Mouse (Mus musculus): ENCODE results near the gene Cfap97. TPM values are rescaled to one million over a fixed set of nuclear protein-coding genes. Genes with fewer than 3 reads are reported as not detected.
"Not testable (repeated sequence)": the region's sequence is repeated elsewhere in the genome, so short reads cannot be mapped to it uniquely, and the experiment has no call there.

Gene Cfap97
- polyA plus RNA-seq, 1 experiment, result 2.4 TPM

- Histone ChIP-seq H3K36me3 (ENCODE audit: control insufficient read depth, insufficient read depth) (no peaks in the 10 kb centered on the region), H3K27me3 (ENCODE audit: control insufficient read depth, insufficient read depth, insufficient read length) (no peaks in the 10 kb centered on the region), H3K4me3 (ENCODE audit: insufficient read depth, poor library complexity, severe bottlenecking) (no peak overlapping the region), H3ac (ENCODE audit: control insufficient read depth, insufficient read length, low read depth) (peak overlapping the region; percentile 46), H3K79me2 (ENCODE audit: control insufficient read depth, insufficient read depth) (no peaks in the 10 kb centered on the region), H3K79me3 (ENCODE audit: low read depth) (no peaks in the 10 kb centered on the region)
- TF ChIP-seq CEBPB (IDR thresholded peaks at IDR 0.05; ENCODE audit: low read depth), result no peak
- no peak for TF ChIP-seq MYOD1 (IDR thresholded peaks at IDR 0.05; ENCODE audit: control insufficient read depth, insufficient read length, low read depth)
- TF ChIP-seq USF1 (IDR thresholded peaks at IDR 0.05; ENCODE audit: low read depth), result peak; percentile 1
These were observed 65.3 kb downstream of the Cfap97 start for GRCm38 (mm10) chr8:46216838-46217237.

- Histone ChIP-seq H3K79me2 (ENCODE audit: control insufficient read depth, insufficient read depth) (no peaks in the 10 kb centered on the region), H3K27me3 (ENCODE audit: control insufficient read depth, insufficient read depth, insufficient read length) (no peaks in the 10 kb centered on the region), H3K4me3 (ENCODE audit: insufficient read depth, poor library complexity, severe bottlenecking) (no peak overlapping the region), H3K36me3 (ENCODE audit: control insufficient read depth, insufficient read depth) (no peaks in the 10 kb centered on the region), H3K79me3 (ENCODE audit: low read depth) (no peaks in the 10 kb centered on the region), H3ac (ENCODE audit: control insufficient read depth, insufficient read length, low read depth) (no peak overlapping the region)
- TF ChIP-seq USF1 (IDR thresholded peaks at IDR 0.05; ENCODE audit: low read depth), result no peak
- no peak for TF ChIP-seq CTCF (IDR thresholded peaks at IDR 0.05; ENCODE audit: control insufficient read depth, insufficient read depth, insufficient read length)
- TF ChIP-seq FOSL1 (IDR thresholded peaks at IDR 0.05; ENCODE audit: insufficient read depth, low read length, poor library complexity, severe bottlenecking), result no peak
- no peak for TF ChIP-seq CEBPB (IDR thresholded peaks at IDR 0.05; ENCODE audit: low read depth)
- no peak for TF ChIP-seq MYOD1 (IDR thresholded peaks at IDR 0.05; ENCODE audit: control insufficient read depth, insufficient read length, low read depth)
- TF ChIP-seq MYOG (IDR thresholded peaks at IDR 0.05; ENCODE audit: control insufficient read depth, extremely low read depth, insufficient read length), result no peak
- TF ChIP-seq MAX (IDR thresholded peaks at IDR 0.05), result no peak
These were observed 69.0 kb downstream of the Cfap97 start for GRCm38 (mm10) chr8:46220566-46220965.

GRCm38 (mm10) chr8:46225501-46225900 lies 73.9 kb downstream of the Cfap97 start:
- no peaks in the 10 kb centered on the region for H3K27me3 ChIP-seq (ENCODE audit: control insufficient read depth, insufficient read depth, insufficient read length)
- H3K79me3 ChIP-seq (ENCODE audit: low read depth), result no peaks in the 10 kb centered on the region
- no peaks in the 10 kb centered on the region for H3K36me3 ChIP-seq (ENCODE audit: control insufficient read depth, insufficient read depth)
- H3K79me2 ChIP-seq (ENCODE audit: control insufficient read depth, insufficient read depth), result no peaks in the 10 kb centered on the region
- TF ChIP-seq CTCF (IDR thresholded peaks at IDR 0.05; ENCODE audit: control insufficient read depth, insufficient read depth, insufficient read length) (no peak), MAX (IDR thresholded peaks at IDR 0.05) (peak; percentile 63), FOSL1 (IDR thresholded peaks at IDR 0.05; ENCODE audit: insufficient read depth, low read length, poor library complexity, severe bottlenecking) (peak; percentile 51)
- no peak overlapping the region for H3ac ChIP-seq (ENCODE audit: control insufficient read depth, insufficient read length, low read depth)
- H3K4me3 ChIP-seq (ENCODE audit: insufficient read depth, poor library complexity, severe bottlenecking), result no peak overlapping the region

- Histone ChIP-seq H3K4me3 (ENCODE audit: insufficient read depth, poor library complexity, severe bottlenecking) (no peak overlapping the region), H3ac (ENCODE audit: control insufficient read depth, insufficient read length, low read depth) (no peak overlapping the region), H3K36me3 (ENCODE audit: control insufficient read depth, insufficient read depth) (no peaks in the 10 kb centered on the region), H3K79me3 (ENCODE audit: low read depth) (no peaks in the 10 kb centered on the region), H3K27me3 (ENCODE audit: control insufficient read depth, insufficient read depth, insufficient read length) (no peaks in the 10 kb centered on the region), H3K79me2 (ENCODE audit: control insufficient read depth, insufficient read depth) (no peaks in the 10 kb centered on the region)
- TF ChIP-seq CEBPB (IDR thresholded peaks at IDR 0.05; ENCODE audit: low read depth), result no peak
- no peak for TF ChIP-seq CTCF (IDR thresholded peaks at IDR 0.05; ENCODE audit: control insufficient read depth, insufficient read depth, insufficient read length)
- TF ChIP-seq USF1 (IDR thresholded peaks at IDR 0.05; ENCODE audit: low read depth), result no peak
- no peak for TF ChIP-seq FOSL1 (IDR thresholded peaks at IDR 0.05; ENCODE audit: insufficient read depth, low read length, poor library complexity, severe bottlenecking)
- TF ChIP-seq MYOG (IDR thresholded peaks at IDR 0.05; ENCODE audit: control insufficient read depth, extremely low read depth, insufficient read length), result no peak
- no peak for TF ChIP-seq MAX (IDR thresholded peaks at IDR 0.05)
- TF ChIP-seq MYOD1 (IDR thresholded peaks at IDR 0.05; ENCODE audit: control insufficient read depth, insufficient read length, low read depth), result no peak
These were observed 75.1 kb downstream of the Cfap97 start for GRCm38 (mm10) chr8:46226622-46227021.

GRCm38 (mm10) chr8:46231968-46232367 lies 80.4 kb downstream of the Cfap97 start:
- H3K79me3 ChIP-seq (ENCODE audit: low read depth); H3ac ChIP-seq (ENCODE audit: control insufficient read depth, insufficient read length, low read depth); H3K27me3 ChIP-seq (ENCODE audit: control insufficient read depth, insufficient read depth, insufficient read length); H3K4me3 ChIP-seq (ENCODE audit: insufficient read depth, poor library complexity, severe bottlenecking); H3K36me3 ChIP-seq (ENCODE audit: control insufficient read depth, insufficient read depth); H3K79me2 ChIP-seq (ENCODE audit: control insufficient read depth, insufficient read depth): not testable (repeated sequence)

GRCm38 (mm10) chr8:46232798-46233197 lies 81.2 kb downstream of the Cfap97 start:
- no peaks in the 10 kb centered on the region for H3K27me3 ChIP-seq (ENCODE audit: control insufficient read depth, insufficient read depth, insufficient read length)

More at GRCm38 (mm10) chr8:46232798-46233197, 81.2 kb downstream of the Cfap97 start:
- H3K79me3 ChIP-seq (ENCODE audit: low read depth), result no peaks in the 10 kb centered on the region
- H3K79me2 ChIP-seq (ENCODE audit: control insufficient read depth, insufficient read depth), result no peaks in the 10 kb centered on the region
- H3K36me3 ChIP-seq (ENCODE audit: control insufficient read depth, insufficient read depth), result no peaks in the 10 kb centered on the region
- TF ChIP-seq MAX (IDR thresholded peaks at IDR 0.05) (no peak), CEBPB (IDR thresholded peaks at IDR 0.05; ENCODE audit: low read depth) (no peak), USF1 (IDR thresholded peaks at IDR 0.05; ENCODE audit: low read depth) (no peak), MYOD1 (IDR thresholded peaks at IDR 0.05; ENCODE audit: control insufficient read depth, insufficient read length, low read depth) (no peak), FOSL1 (IDR thresholded peaks at IDR 0.05; ENCODE audit: insufficient read depth, low read length, poor library complexity, severe bottlenecking) (no peak), CTCF (IDR thresholded peaks at IDR 0.05; ENCODE audit: control insufficient read depth, insufficient read depth, insufficient read length) (no peak), MYOG (IDR thresholded peaks at IDR 0.05; ENCODE audit: control insufficient read depth, extremely low read depth, insufficient read length) (no peak)
- H3ac ChIP-seq (ENCODE audit: control insufficient read depth, insufficient read length, low read depth), result no peak overlapping the region
- H3K4me3 ChIP-seq (ENCODE audit: insufficient read depth, poor library complexity, severe bottlenecking), result no peak overlapping the region

All from C2C12 (cell line).